Mouse (Mus musculus): ENCODE measurements around the gene Ttc7b. TPM values are rescaled to one million over a fixed set of nuclear protein-coding genes. Genes with fewer than 3 reads are reported as not detected.

Gene Ttc7b
- total and polyA plus RNA-seq, 3 experiments = 11.7 to 23.7 TPM; not detected in 1

DNA sequence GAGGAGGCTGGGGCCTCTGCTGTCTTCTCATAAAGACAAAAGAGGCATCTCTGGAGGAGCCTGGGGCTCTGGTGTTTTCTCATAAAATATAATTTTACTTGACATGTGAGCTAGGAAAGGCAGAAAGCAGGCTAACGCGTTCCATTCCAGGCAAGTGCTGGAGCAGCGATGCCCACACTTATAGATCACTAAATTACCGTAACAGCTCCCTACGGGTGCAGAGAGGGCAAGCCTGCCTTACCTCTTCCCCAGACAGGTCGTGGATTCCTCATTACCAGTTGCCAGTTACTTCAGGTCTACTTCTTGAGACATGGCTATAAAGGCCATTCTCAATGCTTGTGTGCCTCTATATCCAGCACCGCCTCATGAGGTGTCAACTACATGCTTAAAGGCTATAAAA lies 82.1 kb downstream of the Ttc7b start:
- no peaks in the 10 kb centered on the region for H3K9me3 ChIP-seq (replicated peaks; ENCODE audit: insufficient read depth, low read length)
- no peak for DNase-seq (ENCODE audit: low read depth, low spot score)
- no peak overlapping the region for H3K9ac ChIP-seq (ENCODE audit: control insufficient read depth, low read depth, low read length, poor library complexity, severe bottlenecking)
- no peaks in the 10 kb centered on the region for H3K27me3 ChIP-seq (ENCODE audit: control insufficient read depth in 1 of 2, insufficient read depth in 2 of 2, low read length in 2 of 2)
- no peaks in the 10 kb centered on the region for H3K4me1 ChIP-seq (ENCODE audit: control insufficient read depth in 1 of 2, insufficient read depth in 2 of 2, low read length in 2 of 2)
- H3K4me3 ChIP-seq (ENCODE audit: control insufficient read depth in 1 of 2, insufficient read depth in 1 of 2, low read depth in 2 of 2, low read length in 2 of 2) = no peak overlapping the region
- H3K36me3 ChIP-seq (ENCODE audit: control insufficient read depth in 1 of 2, insufficient read depth in 2 of 2, low read length in 2 of 2) = no peaks in the 10 kb centered on the region
- no peaks in the 10 kb centered on the region for H3K79me2 ChIP-seq (ENCODE audit: control insufficient read depth, insufficient read depth, low read length, poor library complexity)
- no peak overlapping the region for H3K27ac ChIP-seq (ENCODE audit: control insufficient read depth, low read depth, low read length)
- TF ChIP-seq EP300 (IDR thresholded peaks at IDR 0.05; ENCODE audit: low read depth in 1 of 2, low read length in 2 of 2) (no peak), RAD21 (IDR thresholded peaks at IDR 0.05; ENCODE audit: low read depth, low read length) (no peak), TAL1 (IDR thresholded peaks at IDR 0.05; ENCODE audit: low read length) (no peak), USF2 (IDR thresholded peaks at IDR 0.05; ENCODE audit: borderline replicate concordance in 1 of 2, insufficient read depth in 1 of 2, low read depth in 1 of 2, low read length in 2 of 2) (no peak), SMC3 (IDR thresholded peaks at IDR 0.05; ENCODE audit: low read depth, low read length) (no peak), ELF1 (IDR thresholded peaks at IDR 0.05; ENCODE audit: low read depth, low read length) (no peak), JUND (IDR thresholded peaks at IDR 0.05; ENCODE audit: low read depth, low read length) (no peak), SIN3A (IDR thresholded peaks at IDR 0.05; ENCODE audit: low read length) (no peak), TBP (IDR thresholded peaks at IDR 0.05; ENCODE audit: low read depth, low read length) (no peak), TCF12 (IDR thresholded peaks at IDR 0.05; ENCODE audit: low read depth, low read length) (no peak), NELFE (IDR thresholded peaks at IDR 0.05; ENCODE audit: low read depth, low read length) (no peak), BHLHE40 (IDR thresholded peaks at IDR 0.05; ENCODE audit: borderline replicate concordance, low read depth, low read length) (no peak), CHD1 (IDR thresholded peaks at IDR 0.05; ENCODE audit: low read depth, low read length) (no peak), E2F4 (IDR thresholded peaks at IDR 0.05; ENCODE audit: borderline replicate concordance, low read depth, low read length) (no peak)

DNA sequence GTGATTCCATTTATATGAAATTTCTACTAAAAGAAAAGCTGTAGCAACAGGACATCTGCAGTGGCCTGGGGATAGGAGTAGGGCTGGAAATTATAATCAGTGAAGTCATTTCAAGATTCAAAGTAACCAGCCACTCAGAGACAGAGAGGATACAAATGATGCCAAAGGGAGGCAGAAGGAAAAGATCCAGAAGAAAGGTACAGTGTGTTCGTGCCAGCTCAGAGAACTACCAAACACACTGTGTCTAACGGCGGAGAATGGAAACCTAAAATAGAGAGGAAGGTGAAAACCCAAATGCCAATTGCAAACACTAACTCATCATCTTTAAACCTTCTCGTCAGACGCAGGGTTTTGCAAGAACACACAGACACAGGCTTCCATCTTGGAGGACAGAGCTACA lies 82.8 kb downstream of the Ttc7b start:
- Histone ChIP-seq H3K4me1 (ENCODE audit: control insufficient read depth in 1 of 2, insufficient read depth in 2 of 2, low read length in 2 of 2) (no peaks in the 10 kb centered on the region), H3K9ac (ENCODE audit: control insufficient read depth, low read depth, low read length, poor library complexity, severe bottlenecking) (no peak overlapping the region), H3K36me3 (ENCODE audit: control insufficient read depth in 1 of 2, insufficient read depth in 2 of 2, low read length in 2 of 2) (no peaks in the 10 kb centered on the region), H3K4me3 (ENCODE audit: control insufficient read depth in 1 of 2, insufficient read depth in 1 of 2, low read depth in 2 of 2, low read length in 2 of 2) (no peak overlapping the region), H3K27me3 (ENCODE audit: control insufficient read depth in 1 of 2, insufficient read depth in 2 of 2, low read length in 2 of 2) (no peaks in the 10 kb centered on the region), H3K9me3 (replicated peaks; ENCODE audit: insufficient read depth, low read length) (no peaks in the 10 kb centered on the region), H3K79me2 (ENCODE audit: control insufficient read depth, insufficient read depth, low read length, poor library complexity) (no peaks in the 10 kb centered on the region), H3K27ac (ENCODE audit: control insufficient read depth, low read depth, low read length) (no peak overlapping the region)
- no peak for DNase-seq (ENCODE audit: low read depth, low spot score)
- TF ChIP-seq UBTF (IDR thresholded peaks at IDR 0.05; ENCODE audit: borderline replicate concordance, insufficient read depth, low read depth, low read length) (no peak), BHLHE40 (IDR thresholded peaks at IDR 0.05; ENCODE audit: borderline replicate concordance, low read depth, low read length) (no peak), MYB (IDR thresholded peaks at IDR 0.05; ENCODE audit: low read depth, low read length) (no peak), TBP (IDR thresholded peaks at IDR 0.05; ENCODE audit: low read depth, low read length) (no peak), MAX (IDR thresholded peaks at IDR 0.05; ENCODE audit: low read length) (no peak), ZMIZ1 (IDR thresholded peaks at IDR 0.05; ENCODE audit: low read depth, low read length) (no peak), HCFC1 (IDR thresholded peaks at IDR 0.05; ENCODE audit: low read depth, low read length) (no peak), MAFK (IDR thresholded peaks at IDR 0.05; ENCODE audit: borderline replicate concordance, low read depth, low read length) (no peak)
